Mouse (Mus musculus) thymus, adult 2 months (tissue): ENCODE data around the gene Tecpr2. TPM values are rescaled to one million over a fixed set of nuclear protein-coding genes. Genes with fewer than 3 reads are reported as not detected.
A peak's percentile ranks its signal among the peaks of the same experiment; 100 is the strongest.

Experiments
- DNase-seq: peaks from one replicate; pipeline ENCODE4 v3.0.0; 2021
- H3K27ac ChIP-seq: fragments of 200-500 bp; 2 replicates; pipeline ENCODE4 v1.5.1; 2012; ENCODE audit warnings: low read length, control low read depth; ENCODE audit not compliant: control insufficient read depth, insufficient read depth
- H3K27me3 ChIP-seq: fragments of 200-500 bp; 2 replicates; pipeline ENCODE4 v1.6.1; 2012; ENCODE audit warnings: mild to moderate bottlenecking, low read length, moderate library complexity, mixed read lengths; ENCODE audit not compliant: control insufficient read depth, insufficient read depth
- H3K36me3 ChIP-seq: fragments of 200-500 bp; 2 replicates; pipeline ENCODE4 v1.6.1; 2012; ENCODE audit warnings: mild to moderate bottlenecking, low read length, moderate library complexity; ENCODE audit not compliant: control insufficient read depth, insufficient read depth
- H3K4me1 ChIP-seq: fragments of 200-500 bp; replicated peaks from 2 replicates; pipeline ENCODE4 v1.6.1; 2012; ENCODE audit warnings: low read length; ENCODE audit not compliant: control insufficient read depth, insufficient read depth
- H3K4me3 ChIP-seq: fragments of 200-500 bp; 2 replicates; pipeline ENCODE4 v1.5.1; 2012; ENCODE audit warnings: mild to moderate bottlenecking, low read length, control low read depth, moderate library complexity; ENCODE audit not compliant: control insufficient read depth, insufficient read depth
- CTCF ChIP-seq: fragments of 200-500 bp; IDR thresholded peaks from 2 replicates; pipeline ENCODE4 v1.5.1; 2012; ENCODE audit warnings: mild to moderate bottlenecking, control low read depth, low read length, moderate library complexity, borderline replicate concordance; ENCODE audit not compliant: control insufficient read depth, poor library complexity, insufficient read depth; ENCODE audit errors: extremely low read depth
- POLR2A ChIP-seq: fragments of 200-500 bp; IDR thresholded peaks from 2 replicates; pipeline ENCODE4 v1.6.1; 2012; ENCODE audit warnings: mild to moderate bottlenecking, low read length, control low read depth, moderate library complexity; ENCODE audit not compliant: control insufficient read depth, poor library complexity, insufficient read depth; ENCODE audit errors: extremely low read depth
- WGBS: fragments of 180-500 bp; shearing (Covaris S2); methylation state at CpG from one replicate; pipeline ENCODE4 v1.1.7; 2018; 5-methylcytosine and 5-hydroxymethylcytosine counted together
- polyA plus RNA-seq: library from polyadenylated mRNA; depleted of rRNA; stranded (reverse); fragments of >200 nt; gene quantifications from 2 replicates; pipeline ENCODE4 v1.2.3, GENCODE M21; 2012

The Tecpr2 gene
- polyA plus RNA-seq, 1 experiment, result 9.3 TPM

GRCm38 (mm10) chr12:110844227-110845130 lies 44.6 kb upstream of the Tecpr2 start:
- H3K27ac ChIP-seq, result no peak overlapping the region
- TF ChIP-seq POLR2A, result no peak
- TF ChIP-seq CTCF, result no peak
- H3K4me1 ChIP-seq, result peaks cover 22% of the 10 kb centered on the region
- WGBS, result 1% methylated on average over 42 of the region's 42 CpGs
- DNase-seq, result peak; percentile 15
- peak overlapping the region; percentile 44 for H3K4me3 ChIP-seq
- peaks cover 3% of the 10 kb centered on the region; the same call in 1 of the 2 replicates for H3K27me3 ChIP-seq
- H3K36me3 ChIP-seq, result no peaks in the 10 kb centered on the region

- no peak for TF ChIP-seq CTCF
- no peak for TF ChIP-seq POLR2A
- Histone ChIP-seq H3K27ac (no peak overlapping the region), H3K27me3 (peaks cover 3% of the 10 kb centered on the region; the same call in 1 of the 2 replicates), H3K4me1 (peaks cover 24% of the 10 kb centered on the region), H3K36me3 (no peaks in the 10 kb centered on the region), H3K4me3 (peak overlapping the region; percentile 44)
- peak; percentile 49 for DNase-seq
- 1% methylated on average over 36 of the region's 36 CpGs for WGBS
These were observed 43.8 kb upstream of the Tecpr2 start for GRCm38 (mm10) chr12:110845131-110845880.

GRCm38 (mm10) chr12:110846191-110846765 lies 42.8 kb upstream of the Tecpr2 start:
- Histone ChIP-seq H3K4me3 (no peak overlapping the region), H3K27ac (no peak overlapping the region), H3K36me3 (no peaks in the 10 kb centered on the region), H3K4me1 (peaks cover 29% of the 10 kb centered on the region), H3K27me3 (peaks cover 3% of the 10 kb centered on the region; the same call in 1 of the 2 replicates)
- DNase-seq, result no peak
- TF ChIP-seq POLR2A (no peak), CTCF (no peak)
- WGBS, result 73% methylated on average over 6 of the region's 6 CpGs

- Histone ChIP-seq H3K4me3 (peak within 1 kb of the TSS; percentile 90), H3K4me1 (peaks cover 26% of the 10 kb centered on the region), H3K27me3 (no peaks in the 10 kb centered on the region), H3K36me3 (no peaks in the 10 kb centered on the region), H3K27ac (peak within 1 kb of the TSS; percentile 12; the same call in 1 of the 2 replicates)
- peak; percentile 76 for DNase-seq
- WGBS, result under 1% methylated on average over 89 of the region's 89 CpGs
- TF ChIP-seq CTCF (0 out of 2 replicates have a peak, but pooled peaks have one; percentile 10), POLR2A (no peak; the same call in 1 of the 2 replicates)
These were observed 38.8 kb upstream of the Tecpr2 start, which contains the start of gene Zfp839 for GRCm38 (mm10) chr12:110850010-110850928. Gene Zfp839 (plus strand): TSS chr12:110850253.

GRCm38 (mm10) chr12:110850929-110851256 lies 38.2 kb upstream of the Tecpr2 start:
- Histone ChIP-seq H3K36me3 (no peaks in the 10 kb centered on the region), H3K4me3 (peak overlapping the region; percentile 90), H3K27me3 (no peaks in the 10 kb centered on the region), H3K4me1 (peaks cover 27% of the 10 kb centered on the region), H3K27ac (no peak overlapping the region)
- no peak for TF ChIP-seq CTCF
- TF ChIP-seq POLR2A, result no peak
- WGBS, result 5% methylated on average over 9 of the region's 9 CpGs
- DNase-seq, result peak; percentile 22

- no peak for DNase-seq
- no peak for TF ChIP-seq POLR2A
- TF ChIP-seq CTCF, result no peak
- H3K4me3 ChIP-seq, result no peak overlapping the region
- H3K36me3 ChIP-seq, result no peaks in the 10 kb centered on the region
- no peak overlapping the region for H3K27ac ChIP-seq
- WGBS, result 4% methylated on average over 12 of the region's 12 CpGs
- H3K27me3 ChIP-seq, result no peaks in the 10 kb centered on the region
- H3K4me1 ChIP-seq, result peaks cover 27% of the 10 kb centered on the region
These were observed 37.6 kb upstream of the Tecpr2 start for GRCm38 (mm10) chr12:110851414-110851813.
